Mouse (Mus musculus): ENCODE measurements around the gene Dchs2. TPM values are rescaled to one million over a fixed set of nuclear protein-coding genes. Genes with fewer than 3 reads are reported as not detected.
A peak's percentile ranks its signal among the peaks of the same experiment; 100 is the strongest.

The Dchs2 gene
- 0.55 and 0.58 TPM in 2 replicates for polyA plus RNA-seq (2014; fragmentation: Nextera tagmentation; extraction: Ambion mirVana)

- under 1% methylated on average over 55 of the region's 55 CpGs for WGBS
- H3K9ac ChIP-seq (ENCODE audit: low read length) = peak within 1 kb of the TSS; percentile 25; the same call in 1 of the 2 replicates
- H3K4me1 ChIP-seq (replicated peaks; ENCODE audit: control insufficient read depth, insufficient read depth, low read length) = peaks cover 15% of the 10 kb centered on the region
- peak within 1 kb of the TSS; percentile 98 for H3K4me2 ChIP-seq (ENCODE audit: low read length)
- peak within 1 kb of the TSS; percentile 45 for H3K4me3 ChIP-seq (ENCODE audit: low read depth, low read length)
- peaks cover 61% of the 10 kb centered on the region for H3K27me3 ChIP-seq (replicated peaks; ENCODE audit: control insufficient read depth, insufficient read depth, low read length)
- no peaks in the 10 kb centered on the region for H3K36me3 ChIP-seq (ENCODE audit: control insufficient read depth, insufficient read depth, low read length)
- DNase-seq (ENCODE audit: low spot score) = peak; percentile 71
- no peaks in the 10 kb centered on the region for H3K9me3 ChIP-seq (ENCODE audit: control insufficient read depth, low read length)
- no peak within 1 kb of the TSS for H3K27ac ChIP-seq (ENCODE audit: low read depth)
- no peak for ATAC-seq (replicated peaks; ENCODE audit: low FRiP score, low TSS enrichment, low read depth)
These were observed at the start of gene Dchs2 for GRCm38 (mm10) chr3:83127726-83128448. TSS of gene Dchs2 (plus strand) at chr3:83127948.

GRCm38 (mm10) chr3:83080567-83081055, 47.1 kb upstream of the Dchs2 start:
- no peaks in the 10 kb centered on the region for H3K36me3 ChIP-seq (ENCODE audit: control insufficient read depth, insufficient read depth, low read length)
- H3K27me3 ChIP-seq (replicated peaks; ENCODE audit: control insufficient read depth, insufficient read depth, low read length) = no peaks in the 10 kb centered on the region
- H3K4me2 ChIP-seq (ENCODE audit: low read length) = peak overlapping the region; percentile 56
- DNase-seq (ENCODE audit: low spot score) = peak; percentile 87
- WGBS = 4% methylated on average over 11 of the region's 11 CpGs
- no peaks in the 10 kb centered on the region for H3K9me3 ChIP-seq (ENCODE audit: control insufficient read depth, low read length)
- no peaks in the 10 kb centered on the region for H3K4me1 ChIP-seq (replicated peaks; ENCODE audit: control insufficient read depth, insufficient read depth, low read length)
- H3K9ac ChIP-seq (ENCODE audit: low read length) = no peak overlapping the region
- peak overlapping the region; percentile 27 for H3K4me3 ChIP-seq (ENCODE audit: low read depth, low read length)
- ATAC-seq (replicated peaks; ENCODE audit: low FRiP score, low TSS enrichment, low read depth) = peak; percentile 70
- H3K27ac ChIP-seq (ENCODE audit: low read depth) = no peak overlapping the region

DNA sequence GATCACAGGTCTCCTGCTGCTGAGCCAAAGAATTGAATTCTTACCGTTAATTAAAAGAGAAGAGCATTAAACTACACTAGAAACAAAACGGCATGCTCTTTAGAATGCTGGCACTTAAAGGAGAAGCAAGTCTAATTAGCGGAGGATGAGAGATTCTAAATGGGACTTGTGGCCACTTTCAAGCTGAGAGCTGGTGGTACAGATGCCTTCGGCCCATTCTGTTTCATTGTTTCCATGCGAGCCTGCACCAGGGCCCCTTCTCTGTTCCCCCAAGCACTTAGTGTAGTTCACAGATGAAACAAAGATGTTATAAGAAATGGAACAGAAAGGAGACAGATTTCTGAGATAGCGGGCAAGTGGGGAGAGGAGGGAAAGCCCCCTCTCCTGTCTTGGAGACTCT, 30.2 kb upstream of the Dchs2 start:
- Histone ChIP-seq H3K4me3 (ENCODE audit: low read depth, low read length) (no peak overlapping the region), H3K36me3 (ENCODE audit: control insufficient read depth, insufficient read depth, low read length) (no peaks in the 10 kb centered on the region), H3K9ac (ENCODE audit: low read length) (no peak overlapping the region), H3K27me3 (replicated peaks; ENCODE audit: control insufficient read depth, insufficient read depth, low read length) (no peaks in the 10 kb centered on the region), H3K27ac (ENCODE audit: low read depth) (no peak overlapping the region), H3K4me1 (replicated peaks; ENCODE audit: control insufficient read depth, insufficient read depth, low read length) (0 out of 2 replicates have a peak, but pooled peaks cover 2% of the 10 kb centered on the region), H3K9me3 (ENCODE audit: control insufficient read depth, low read length) (no peaks in the 10 kb centered on the region), H3K4me2 (ENCODE audit: low read length) (no peak overlapping the region)
- DNase-seq (ENCODE audit: low spot score) (no peak), ATAC-seq (replicated peaks; ENCODE audit: low FRiP score, low TSS enrichment, low read depth) (no peak)
- WGBS = 80% methylated on average over 6 of the region's 6 CpGs

DNA sequence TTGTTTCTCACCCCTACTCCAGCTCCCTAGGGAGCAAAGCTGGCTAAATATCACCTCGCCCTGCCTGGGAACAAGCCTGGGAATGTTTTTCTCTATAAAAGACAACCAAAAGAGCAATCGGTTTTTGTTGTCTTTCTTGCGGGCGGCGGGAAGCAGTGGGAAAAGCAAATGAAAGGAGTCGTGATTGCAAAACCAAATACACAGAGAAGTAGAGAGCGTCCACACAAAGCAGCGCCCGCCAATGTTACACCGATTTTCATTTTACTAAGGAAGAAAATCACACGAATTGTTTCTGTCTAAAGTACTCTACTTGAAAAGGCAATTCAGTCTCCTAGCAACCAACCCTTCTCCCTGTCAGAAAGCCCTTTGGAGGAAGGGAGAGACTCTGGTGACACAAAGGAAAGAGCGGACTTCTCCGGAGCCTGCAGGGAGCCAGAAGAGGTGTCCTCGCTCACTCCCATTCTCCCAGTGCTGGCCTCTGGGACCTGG, 29.2 kb upstream of the Dchs2 start:
- 25% methylated on average over 14 of the region's 14 CpGs for WGBS
- 0 out of 2 replicates have a peak overlapping the region, but pooled peaks have one; percentile 0 for H3K9ac ChIP-seq (ENCODE audit: low read length)
- no peaks in the 10 kb centered on the region for H3K36me3 ChIP-seq (ENCODE audit: control insufficient read depth, insufficient read depth, low read length)
- ATAC-seq (replicated peaks; ENCODE audit: low FRiP score, low TSS enrichment, low read depth) (no peak), DNase-seq (ENCODE audit: low spot score) (no peak)
- no peak overlapping the region for H3K27ac ChIP-seq (ENCODE audit: low read depth)
- H3K27me3 ChIP-seq (replicated peaks; ENCODE audit: control insufficient read depth, insufficient read depth, low read length) = no peaks in the 10 kb centered on the region
- H3K4me2 ChIP-seq (ENCODE audit: low read length) = peak overlapping the region; percentile 37
- H3K4me3 ChIP-seq (ENCODE audit: low read depth, low read length) = peak overlapping the region; percentile 10; the same call in 1 of the 2 replicates
- no peaks in the 10 kb centered on the region for H3K9me3 ChIP-seq (ENCODE audit: control insufficient read depth, low read length)
- H3K4me1 ChIP-seq (replicated peaks; ENCODE audit: control insufficient read depth, insufficient read depth, low read length) = 0 out of 2 replicates have a peak, but pooled peaks cover 2% of the 10 kb centered on the region

DNA sequence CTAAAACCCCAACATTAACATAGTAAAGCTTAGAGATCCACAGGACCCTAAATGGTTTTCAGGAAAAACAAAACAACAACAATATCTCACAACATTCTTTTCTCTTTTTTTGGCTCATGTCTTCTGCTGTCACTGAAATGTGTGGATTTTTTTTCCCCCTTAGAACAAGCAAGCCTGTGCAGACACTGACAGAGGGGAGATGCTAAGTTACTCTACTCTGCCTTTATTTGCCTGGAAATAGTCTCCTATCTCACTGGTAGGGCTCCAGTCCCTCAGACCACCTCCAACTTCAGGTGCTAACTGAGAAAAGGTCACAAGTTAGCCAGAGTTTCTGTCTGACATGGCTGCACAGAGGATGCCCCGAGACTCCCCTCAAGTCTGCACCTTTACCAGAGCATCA, 28.6 kb upstream of the Dchs2 start:
- ATAC-seq (replicated peaks; ENCODE audit: low FRiP score, low TSS enrichment, low read depth) (no peak), DNase-seq (ENCODE audit: low spot score) (no peak)
- Histone ChIP-seq H3K9me3 (ENCODE audit: control insufficient read depth, low read length) (no peaks in the 10 kb centered on the region), H3K4me3 (ENCODE audit: low read depth, low read length) (no peak overlapping the region), H3K36me3 (ENCODE audit: control insufficient read depth, insufficient read depth, low read length) (no peaks in the 10 kb centered on the region), H3K4me1 (replicated peaks; ENCODE audit: control insufficient read depth, insufficient read depth, low read length) (0 out of 2 replicates have a peak, but pooled peaks cover 2% of the 10 kb centered on the region), H3K9ac (ENCODE audit: low read length) (no peak overlapping the region), H3K27me3 (replicated peaks; ENCODE audit: control insufficient read depth, insufficient read depth, low read length) (no peaks in the 10 kb centered on the region), H3K4me2 (ENCODE audit: low read length) (peak overlapping the region; percentile 37), H3K27ac (ENCODE audit: low read depth) (no peak overlapping the region)
- WGBS = 94% methylated on average over 1 of the region's 1 CpGs

DNA sequence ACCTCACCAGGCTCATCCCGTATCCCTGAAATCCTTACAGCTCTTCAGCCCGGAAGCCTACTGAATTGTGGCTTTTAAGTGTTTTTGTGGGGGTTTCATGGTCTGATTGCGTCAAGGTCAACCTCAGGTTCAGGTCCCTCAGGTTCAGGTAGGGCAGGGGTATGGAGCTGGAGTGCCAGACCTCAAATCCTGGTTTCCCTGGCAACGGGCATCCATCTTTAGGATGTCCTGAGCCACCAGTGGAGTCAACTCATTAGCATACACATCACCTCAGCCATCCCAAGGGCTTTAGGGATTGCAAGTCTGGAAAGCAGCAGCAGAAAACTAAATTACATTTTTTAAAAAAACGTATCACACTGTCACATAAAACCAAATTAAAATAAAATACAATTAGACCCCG, 28.1 kb upstream of the Dchs2 start:
- Histone ChIP-seq H3K27me3 (replicated peaks; ENCODE audit: control insufficient read depth, insufficient read depth, low read length) (no peaks in the 10 kb centered on the region), H3K4me2 (ENCODE audit: low read length) (no peak overlapping the region), H3K9me3 (ENCODE audit: control insufficient read depth, low read length) (peaks cover 3% of the 10 kb centered on the region; the same call in 1 of the 2 replicates), H3K36me3 (ENCODE audit: control insufficient read depth, insufficient read depth, low read length) (no peaks in the 10 kb centered on the region), H3K4me3 (ENCODE audit: low read depth, low read length) (no peak overlapping the region), H3K9ac (ENCODE audit: low read length) (no peak overlapping the region), H3K27ac (ENCODE audit: low read depth) (no peak overlapping the region), H3K4me1 (replicated peaks; ENCODE audit: control insufficient read depth, insufficient read depth, low read length) (0 out of 2 replicates have a peak, but pooled peaks cover 2% of the 10 kb centered on the region)
- ATAC-seq (replicated peaks; ENCODE audit: low FRiP score, low TSS enrichment, low read depth) (no peak), DNase-seq (ENCODE audit: low spot score) (no peak)
- 80% methylated on average over 6 of the region's 6 CpGs for WGBS

- Histone ChIP-seq H3K36me3 (ENCODE audit: control insufficient read depth, insufficient read depth, low read length) (no peaks in the 10 kb centered on the region), H3K9ac (ENCODE audit: low read length) (no peak overlapping the region), H3K4me1 (replicated peaks; ENCODE audit: control insufficient read depth, insufficient read depth, low read length) (0 out of 2 replicates have a peak, but pooled peaks cover 2% of the 10 kb centered on the region), H3K4me3 (ENCODE audit: low read depth, low read length) (no peak overlapping the region), H3K27ac (ENCODE audit: low read depth) (no peak overlapping the region), H3K9me3 (ENCODE audit: control insufficient read depth, low read length) (peaks cover 3% of the 10 kb centered on the region; the same call in 1 of the 2 replicates), H3K27me3 (replicated peaks; ENCODE audit: control insufficient read depth, insufficient read depth, low read length) (no peaks in the 10 kb centered on the region), H3K4me2 (ENCODE audit: low read length) (no peak overlapping the region)
- WGBS = 86% methylated on average over 6 of the region's 6 CpGs
- DNase-seq (ENCODE audit: low spot score) (no peak), ATAC-seq (replicated peaks; ENCODE audit: low FRiP score, low TSS enrichment, low read depth) (no peak)
These were observed 25.5 kb upstream of the Dchs2 start for GRCm38 (mm10) chr3:83102286-83102685.

- Histone ChIP-seq H3K9ac (ENCODE audit: low read length) (no peak overlapping the region), H3K36me3 (ENCODE audit: control insufficient read depth, insufficient read depth, low read length) (no peaks in the 10 kb centered on the region), H3K4me2 (ENCODE audit: low read length) (no peak overlapping the region), H3K4me1 (replicated peaks; ENCODE audit: control insufficient read depth, insufficient read depth, low read length) (0 out of 2 replicates have a peak, but pooled peaks cover 5% of the 10 kb centered on the region), H3K27me3 (replicated peaks; ENCODE audit: control insufficient read depth, insufficient read depth, low read length) (no peaks in the 10 kb centered on the region), H3K27ac (ENCODE audit: low read depth) (no peak overlapping the region), H3K9me3 (ENCODE audit: control insufficient read depth, low read length) (no peaks in the 10 kb centered on the region), H3K4me3 (ENCODE audit: low read depth, low read length) (no peak overlapping the region)
- 35% methylated on average over 4 of the region's 4 CpGs for WGBS
- DNase-seq (ENCODE audit: low spot score) (peak; percentile 50), ATAC-seq (replicated peaks; ENCODE audit: low FRiP score, low TSS enrichment, low read depth) (no peak)
These were observed 17.6 kb upstream of the Dchs2 start for GRCm38 (mm10) chr3:83110163-83110562.
